Mouse (Mus musculus) right cerebral cortex, postnatal 14 days (tissue): Measurements from ENCODE around the gene Odf3.
"Not testable (repeated sequence)": the region's sequence is repeated elsewhere in the genome, so short reads cannot be mapped to it uniquely, and the experiment has no call there.

Experiments
- DNase-seq: peaks from one replicate; pipeline ENCODE4 v3.0.0; 2022

The Odf3 gene

DNA sequence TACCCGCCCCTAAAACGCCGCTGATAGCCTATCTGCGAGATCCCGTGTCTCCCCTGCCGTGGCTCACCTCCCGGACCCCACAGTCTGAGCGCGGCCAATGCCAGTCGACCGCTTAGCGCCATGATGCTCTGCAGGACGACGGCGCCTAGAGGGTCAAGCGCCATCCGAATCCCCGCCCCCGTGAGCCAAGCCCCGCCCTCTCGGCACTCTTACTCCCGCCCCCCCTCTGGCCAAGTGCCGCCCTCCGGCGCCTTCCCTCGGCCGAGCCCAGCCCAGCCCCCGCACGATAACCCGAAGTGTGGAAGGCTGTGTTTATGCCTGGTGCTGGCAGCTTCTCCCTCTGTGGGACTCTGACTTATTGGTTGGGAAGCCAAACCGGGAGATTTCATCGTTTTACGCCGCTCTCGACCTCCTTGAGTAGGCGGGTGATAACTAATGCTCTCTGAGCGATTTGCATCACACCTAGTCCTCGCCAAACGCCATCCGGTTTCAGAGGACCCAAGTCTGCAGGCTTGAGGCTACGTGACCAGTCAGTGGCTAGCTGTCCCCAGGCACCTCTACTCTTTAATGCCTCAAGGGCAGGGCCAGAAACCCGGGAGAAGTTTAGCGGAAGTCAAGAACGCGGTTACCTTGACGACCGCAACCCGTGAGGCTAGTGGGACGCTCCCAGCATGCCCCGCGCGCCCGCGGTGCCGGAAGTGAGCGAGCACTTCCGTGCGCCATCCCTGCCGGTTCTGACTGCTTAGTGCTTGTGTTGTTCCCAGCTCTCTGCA is 34.3 kb downstream of the Odf3 start, which contains the start of the genes Psmd13 and Sirt3:
TSS of gene Psmd13 (plus strand) at position 273 of the 773 bp plus-strand sequence.
TSS of gene Sirt3 (minus strand) at position 614 of the 773 bp plus-strand sequence.
- DNase-seq, result peak; percentile 96

DNA sequence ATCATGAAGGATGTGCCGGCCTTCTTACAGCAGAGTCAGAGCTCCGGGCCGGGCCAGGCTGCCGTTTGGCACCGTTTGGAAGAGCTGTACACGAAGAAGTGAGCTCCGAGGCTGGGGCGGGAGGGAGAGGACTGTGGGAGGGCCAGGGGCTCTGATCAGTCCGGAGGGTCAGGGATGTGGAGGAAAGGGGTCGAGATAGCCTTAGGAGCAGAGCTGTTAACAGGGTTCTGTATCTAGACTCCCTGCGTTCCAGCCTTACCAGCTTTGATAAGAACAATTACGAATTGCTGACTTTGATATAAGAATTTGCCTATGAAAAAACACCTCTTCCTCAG is 34.8 kb downstream of the Odf3 start:
- DNase-seq, result no peak

DNA sequence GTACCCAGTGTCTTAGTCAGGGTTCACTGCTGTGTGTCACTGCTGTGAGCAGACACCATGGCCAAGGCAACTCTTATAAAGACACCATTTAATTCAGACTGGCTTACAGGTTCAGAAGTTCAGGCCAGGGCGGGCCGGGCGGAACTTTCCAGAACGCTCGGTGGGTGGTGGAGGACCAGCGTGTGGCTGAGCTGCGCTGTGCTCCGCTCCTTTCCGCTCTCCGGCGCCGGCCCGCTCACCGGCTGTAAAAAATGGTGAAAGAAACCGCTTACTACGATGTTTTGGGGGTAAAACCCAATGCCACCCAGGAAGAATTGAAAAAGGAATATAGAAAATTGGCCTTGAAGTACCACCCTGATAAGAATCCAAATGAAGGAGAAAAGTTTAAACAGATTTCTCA is 43.0 kb downstream of the Odf3 start:
- DNase-seq, result not testable (repeated sequence)

DNA sequence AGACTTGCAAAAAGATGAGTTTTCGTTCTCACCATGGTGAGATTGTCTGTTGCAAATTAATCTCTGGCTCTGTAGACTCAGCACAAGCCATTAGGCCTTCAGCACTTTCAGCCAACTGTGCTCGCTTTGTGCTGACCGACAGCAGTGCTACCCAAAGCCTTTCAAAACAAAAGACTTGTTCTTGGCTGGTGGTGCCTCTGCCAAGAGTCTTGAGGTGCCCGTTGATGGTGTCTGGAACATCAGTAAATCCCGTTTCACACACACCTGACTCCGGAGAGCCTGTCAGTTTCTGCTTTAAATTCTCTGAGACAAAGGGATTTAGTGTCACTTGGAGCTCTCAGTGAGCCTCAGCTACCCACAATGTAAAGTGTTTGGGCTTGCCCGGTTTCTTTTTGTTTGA is 46.4 kb downstream of the Odf3 start:
- no peak for DNase-seq

DNA sequence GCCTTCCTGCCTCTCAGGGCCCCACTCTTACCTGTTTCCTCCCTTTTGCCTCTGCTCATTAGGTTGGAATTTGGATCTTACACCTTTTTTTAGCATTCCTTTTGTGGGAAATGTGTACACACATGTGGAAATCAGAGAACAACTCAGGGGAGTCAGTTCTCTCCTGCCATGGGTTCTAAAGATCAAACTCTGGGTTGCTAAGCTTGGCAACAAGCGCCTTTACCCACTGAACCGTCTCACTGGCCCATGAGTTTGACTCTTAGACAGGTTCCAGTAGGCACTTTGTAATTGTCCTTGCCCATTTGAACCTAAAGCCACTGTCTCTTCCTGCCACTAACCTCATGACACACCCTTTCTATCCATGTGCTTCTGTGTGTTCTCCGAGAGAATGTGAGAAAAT is 47.0 kb downstream of the Odf3 start:
- no peak for DNase-seq

DNA sequence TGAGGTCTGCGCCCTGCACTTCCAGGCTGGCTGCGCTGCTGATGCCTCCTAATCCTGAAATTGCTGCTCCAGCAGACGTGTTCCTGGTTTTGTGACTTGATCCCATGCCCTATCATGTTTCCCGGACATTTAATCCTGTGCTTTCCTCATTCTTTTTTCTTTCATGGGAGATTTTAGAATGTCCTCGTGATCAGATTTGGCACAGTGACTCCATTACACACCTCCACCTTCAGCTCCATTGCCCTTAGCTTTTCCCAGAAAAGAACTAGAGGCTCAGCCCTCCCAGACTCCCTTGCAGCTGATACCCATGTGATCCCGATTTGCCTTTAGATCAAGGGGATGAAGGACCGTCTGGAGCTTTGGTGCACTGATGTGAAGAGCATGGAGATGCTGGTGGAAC is 50.3 kb downstream of the Odf3 start:
- DNase-seq, result no peak

DNA sequence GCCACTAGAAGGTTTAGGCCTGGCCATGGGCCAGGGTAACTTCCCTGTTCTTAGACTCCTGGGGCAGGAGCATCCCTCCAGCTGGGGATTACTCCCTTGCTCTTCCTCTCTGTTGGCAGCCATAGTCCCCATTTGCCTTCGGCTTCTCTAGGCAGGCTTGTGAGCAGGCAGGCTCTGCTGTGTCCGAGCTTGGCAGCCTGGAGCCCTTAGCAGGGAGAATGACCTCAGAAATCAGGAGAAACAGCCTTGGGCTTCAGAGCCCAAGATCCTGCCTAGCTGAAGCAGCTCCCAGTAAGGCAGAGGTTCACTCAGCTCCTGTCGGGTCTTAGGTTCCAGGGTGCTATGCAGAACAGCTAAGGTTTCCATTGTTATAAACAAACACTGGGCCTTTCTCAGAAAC is 51.5 kb downstream of the Odf3 start:
- DNase-seq, result no peak

DNA sequence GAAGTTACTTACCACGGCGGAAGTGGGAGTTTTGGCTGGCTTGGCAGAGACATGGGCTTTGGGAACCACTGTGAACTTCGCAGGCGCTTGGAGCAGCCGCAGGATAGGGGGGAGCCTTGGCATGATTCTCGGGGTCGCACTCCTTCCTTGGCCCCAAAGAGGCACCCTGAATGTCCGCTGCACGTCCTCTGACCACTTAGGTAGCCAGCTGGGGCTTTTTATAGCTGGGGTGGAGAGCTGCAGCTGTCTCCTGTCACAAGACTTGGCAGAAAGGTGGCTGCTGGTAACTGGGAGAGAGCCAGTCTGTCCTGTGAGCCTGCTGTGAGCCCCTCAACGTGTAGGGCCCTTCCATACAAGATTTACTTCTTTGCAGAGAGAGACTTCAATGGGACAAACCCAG is 52.6 kb downstream of the Odf3 start, which contains the start of gene Cox8b:
TSS of gene Cox8b (minus strand) at position 227 of the 400 bp plus-strand sequence.
- no peak for DNase-seq
